Mouse (Mus musculus) intestine, embryonic 16.5 days (tissue): Measurements from ENCODE around the gene Skor1. TPM values are rescaled to one million over a fixed set of nuclear protein-coding genes. Genes with fewer than 3 reads are reported as not detected.

ENCODE experiments used
- ATAC-seq: fragments of 200-750 bp; cut with Nextera tagmentation; 2 replicates; pipeline ENCODE4 v1.8.0; 2017; ENCODE audit warnings: moderate TSS enrichment, moderate library complexity
- H3K27ac ChIP-seq: fragments of 300-500 bp; sonication (generic); 2 replicates; pipeline ENCODE4 v1.5.1; 2014; ENCODE audit warnings: mild to moderate bottlenecking, low read length
- H3K27me3 ChIP-seq: fragments of 300-500 bp; sonication (generic); replicated peaks from 2 replicates; pipeline ENCODE4 v1.6.1; 2014; ENCODE audit warnings: low read length, control low read depth, mixed read lengths; ENCODE audit not compliant: control insufficient read depth, insufficient read depth
- H3K36me3 ChIP-seq: fragments of 300-500 bp; sonication (generic); 2 replicates; pipeline ENCODE4 v1.6.1; 2014; ENCODE audit warnings: low read length, control low read depth; ENCODE audit not compliant: control insufficient read depth, insufficient read depth
- H3K4me1 ChIP-seq: fragments of 300-500 bp; sonication (generic); 2 replicates; pipeline ENCODE4 v1.6.1; 2014; ENCODE audit warnings: low read length, control low read depth, mixed read lengths; ENCODE audit not compliant: control insufficient read depth, insufficient read depth
- H3K4me2 ChIP-seq: fragments of 300-500 bp; sonication (generic); 2 replicates; pipeline ENCODE4 v1.6.1; 2014; ENCODE audit warnings: low read depth, low read length, control low read depth
- H3K4me3 ChIP-seq: fragments of 300-500 bp; sonication (generic); 2 replicates; pipeline ENCODE4 v1.5.1; 2014; ENCODE audit warnings: mild to moderate bottlenecking, low read length
- H3K9ac ChIP-seq: fragments of 300-500 bp; sonication (generic); 2 replicates; pipeline ENCODE4 v1.6.1; 2014; ENCODE audit warnings: low read depth, low read length
- H3K9me3 ChIP-seq: fragments of 300-500 bp; sonication (generic); 2 replicates; pipeline ENCODE4 v1.6.1; 2016; ENCODE audit warnings: low read length, control low read depth; ENCODE audit not compliant: control insufficient read depth
- WGBS: fragments of 180-500 bp; shearing (Covaris S2); extraction: QIAGEN DNeasy Blood & Tissue Kit; methylation state at CpG from one replicate; pipeline ENCODE4 v1.1.7; 2014; 5-methylcytosine and 5-hydroxymethylcytosine counted together
- polyA plus RNA-seq: library from polyadenylated mRNA; unstranded; fragments of >200 nt; fragmentation: Nextera tagmentation; extraction: Ambion mirVana; gene quantifications from 2 replicates; pipeline ENCODE4 v1.2.1, GENCODE M21; 2015

The Skor1 gene
- polyA plus RNA-seq, 1 experiment from 2014 or later, result not detected

- Histone ChIP-seq H3K4me1 (peaks cover 3% of the 10 kb centered on the region; the same call in 1 of the 2 replicates), H3K36me3 (no peaks in the 10 kb centered on the region), H3K9me3 (no peaks in the 10 kb centered on the region), H3K27me3 (no peaks in the 10 kb centered on the region), H3K4me3 (no peak overlapping the region), H3K9ac (no peak overlapping the region), H3K27ac (no peak overlapping the region), H3K4me2 (no peak overlapping the region)
- WGBS, result 60% methylated on average over 14 of the region's 14 CpGs
- no peak for ATAC-seq
These were observed 33.7 kb upstream of the Skor1 start for GRCm38 (mm10) chr9:63182306-63182960.

- no peaks in the 10 kb centered on the region for H3K27me3 ChIP-seq
These were observed 32.8 kb upstream of the Skor1 start for GRCm38 (mm10) chr9:63181337-63182178.

GRCm38 (mm10) chr9:63178296-63178695 is 29.5 kb upstream of the Skor1 start:
- Histone ChIP-seq H3K27me3 (no peaks in the 10 kb centered on the region), H3K9me3 (no peaks in the 10 kb centered on the region), H3K9ac (no peak overlapping the region), H3K36me3 (no peaks in the 10 kb centered on the region), H3K4me1 (no peaks in the 10 kb centered on the region), H3K27ac (no peak overlapping the region), H3K4me3 (no peak overlapping the region), H3K4me2 (no peak overlapping the region)
- 80% methylated on average over 8 of the region's 8 CpGs for WGBS
- no peak for ATAC-seq

More at GRCm38 (mm10) chr9:63181337-63182178, 32.8 kb upstream of the Skor1 start:
- Histone ChIP-seq H3K9ac (no peak overlapping the region), H3K4me3 (no peak overlapping the region), H3K4me2 (no peak overlapping the region), H3K27ac (no peak overlapping the region), H3K4me1 (no peaks in the 10 kb centered on the region; the same call in 1 of the 2 replicates), H3K9me3 (no peaks in the 10 kb centered on the region), H3K36me3 (no peaks in the 10 kb centered on the region)
- 70% methylated on average over 11 of the region's 11 CpGs for WGBS
- ATAC-seq, result no peak

GRCm38 (mm10) chr9:63174001-63174721 is 25.4 kb upstream of the Skor1 start:
- H3K4me1 ChIP-seq, result no peaks in the 10 kb centered on the region
- H3K9me3 ChIP-seq, result no peaks in the 10 kb centered on the region
- no peak overlapping the region for H3K9ac ChIP-seq
- H3K4me2 ChIP-seq, result no peak overlapping the region
- H3K27ac ChIP-seq, result no peak overlapping the region
- ATAC-seq, result no peak
- H3K4me3 ChIP-seq, result no peak overlapping the region
- WGBS, result 88% methylated on average over 8 of the region's 8 CpGs
- H3K27me3 ChIP-seq, result no peaks in the 10 kb centered on the region
- H3K36me3 ChIP-seq, result peaks cover under 1% of the 10 kb centered on the region; the same call in 1 of the 2 replicates

DNA sequence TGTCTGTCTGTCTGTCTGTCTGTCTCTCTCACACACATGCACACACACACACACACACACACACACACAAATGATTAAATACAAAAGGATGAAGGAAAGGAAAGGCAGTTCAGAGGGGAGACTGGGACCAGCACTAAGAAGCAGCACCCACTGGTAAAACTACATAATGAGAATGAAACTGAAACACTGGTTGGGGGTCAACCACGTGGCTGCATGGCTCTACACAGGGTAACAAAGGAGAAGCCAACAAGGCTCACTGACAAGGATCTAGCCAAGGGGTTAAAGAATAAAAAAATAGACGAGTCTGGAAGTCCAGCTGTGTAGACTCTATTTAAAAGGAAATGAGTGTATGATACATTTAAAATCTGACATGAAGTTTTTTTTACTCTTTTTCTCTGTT is 23.2 kb upstream of the Skor1 start:
- no peak overlapping the region for H3K9ac ChIP-seq
- no peak for ATAC-seq
- 56% methylated on average over 2 of the region's 2 CpGs for WGBS
- H3K4me3 ChIP-seq, result no peak overlapping the region
- H3K4me1 ChIP-seq, result no peaks in the 10 kb centered on the region
- no peaks in the 10 kb centered on the region for H3K27me3 ChIP-seq
- no peak overlapping the region for H3K4me2 ChIP-seq
- peaks cover 2% of the 10 kb centered on the region; the same call in 1 of the 2 replicates for H3K36me3 ChIP-seq
- H3K9me3 ChIP-seq, result no peaks in the 10 kb centered on the region
- no peak overlapping the region for H3K27ac ChIP-seq

DNA sequence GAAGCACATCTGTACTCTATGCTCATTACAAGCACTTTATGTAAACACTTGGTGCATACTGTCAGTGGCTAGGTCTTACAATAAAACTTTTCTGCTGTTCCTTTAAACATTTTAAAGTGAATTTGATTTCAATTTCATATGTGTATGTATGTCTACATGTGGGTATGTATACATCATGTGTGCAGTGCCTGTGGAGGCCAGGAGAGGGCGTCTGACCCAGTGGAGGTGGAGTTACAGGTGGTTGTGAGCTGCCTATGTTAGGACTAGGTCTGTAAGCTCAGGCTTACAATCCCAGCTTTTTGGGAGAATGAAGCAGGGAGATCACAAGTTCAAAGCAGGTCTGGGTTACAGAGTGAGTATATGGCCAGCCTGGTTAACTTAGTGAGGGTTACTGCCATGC is 20.4 kb upstream of the Skor1 start:
- 87% methylated on average over 1 of the region's 1 CpGs for WGBS
- Histone ChIP-seq H3K9me3 (no peaks in the 10 kb centered on the region), H3K27ac (no peak overlapping the region), H3K4me3 (no peak overlapping the region), H3K36me3 (peaks cover 2% of the 10 kb centered on the region; the same call in 1 of the 2 replicates), H3K4me2 (no peak overlapping the region), H3K27me3 (no peaks in the 10 kb centered on the region), H3K4me1 (no peaks in the 10 kb centered on the region), H3K9ac (no peak overlapping the region)
- no peak for ATAC-seq

DNA sequence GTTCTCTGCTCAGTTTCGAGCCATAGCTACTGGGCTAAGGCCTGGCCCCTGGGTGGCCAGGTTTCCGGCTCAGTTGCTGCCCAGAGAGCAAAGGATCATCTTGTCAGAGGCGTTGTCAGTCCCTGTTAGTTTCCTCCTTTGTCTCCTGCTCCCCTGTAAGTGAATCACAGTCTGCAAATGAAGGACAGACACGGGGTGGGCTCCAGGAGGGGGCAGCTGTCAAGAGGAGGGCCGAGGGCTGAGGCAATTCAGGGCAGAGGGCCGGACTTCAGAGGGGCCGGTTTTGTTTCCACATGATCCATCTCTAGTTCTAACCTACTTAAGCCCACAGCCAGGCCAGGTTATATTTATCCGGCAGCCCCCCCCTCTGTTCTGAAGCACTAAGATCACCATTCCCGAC is 16.3 kb upstream of the Skor1 start:
- ATAC-seq, result no peak
- Histone ChIP-seq H3K9ac (no peak overlapping the region), H3K4me1 (no peaks in the 10 kb centered on the region), H3K36me3 (peaks cover 2% of the 10 kb centered on the region; the same call in 1 of the 2 replicates), H3K9me3 (no peaks in the 10 kb centered on the region), H3K27me3 (no peaks in the 10 kb centered on the region), H3K4me3 (no peak overlapping the region), H3K4me2 (no peak overlapping the region), H3K27ac (no peak overlapping the region)
- 46% methylated on average over 9 of the region's 9 CpGs for WGBS

- Histone ChIP-seq H3K4me1 (no peaks in the 10 kb centered on the region), H3K9me3 (no peaks in the 10 kb centered on the region), H3K4me2 (no peak overlapping the region), H3K36me3 (no peaks in the 10 kb centered on the region), H3K9ac (no peak overlapping the region), H3K27ac (no peak overlapping the region), H3K27me3 (no peaks in the 10 kb centered on the region), H3K4me3 (no peak overlapping the region)
- 0 out of 2 replicates have a peak, but pooled peaks have one; percentile 42 for ATAC-seq
- WGBS, result 68% methylated on average over 8 of the region's 8 CpGs
These were observed 15.0 kb upstream of the Skor1 start for GRCm38 (mm10) chr9:63163756-63164155.

GRCm38 (mm10) chr9:63151949-63152348 is 3.2 kb upstream of the Skor1 start:
- 0 out of 2 replicates have a peak, but pooled peaks cover 3% of the 10 kb centered on the region for H3K9me3 ChIP-seq
- no peak overlapping the region for H3K9ac ChIP-seq
- H3K36me3 ChIP-seq, result no peaks in the 10 kb centered on the region
- no peak for ATAC-seq
- no peak overlapping the region for H3K4me2 ChIP-seq
- WGBS, result 29% methylated on average over 14 of the region's 14 CpGs
- H3K27ac ChIP-seq, result no peak overlapping the region
- no peak overlapping the region for H3K4me3 ChIP-seq
- H3K27me3 ChIP-seq, result peaks cover 69% of the 10 kb centered on the region
- peaks cover 14% of the 10 kb centered on the region for H3K4me1 ChIP-seq
